Mouse (Mus musculus): ENCODE measurements around the gene Ect2.

DNA sequence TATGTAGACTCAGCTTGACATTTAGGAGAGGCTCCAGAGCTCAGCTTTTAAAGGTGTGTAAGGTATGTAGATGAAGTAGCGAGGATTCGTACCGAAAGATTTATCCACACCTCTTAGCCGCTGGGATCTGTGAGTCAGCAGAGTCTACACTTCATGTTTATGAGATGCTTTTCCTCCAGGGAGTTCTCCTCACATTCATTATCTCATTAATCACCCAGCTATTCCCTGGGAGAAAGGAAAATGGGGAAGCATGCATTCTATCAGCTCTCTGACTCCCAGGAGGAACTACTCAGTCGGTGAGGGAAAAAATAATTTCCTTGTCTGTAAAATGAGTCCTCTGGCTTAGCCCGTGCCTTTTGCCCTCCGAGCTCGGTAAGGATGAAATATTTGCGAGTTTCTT is 83.3 kb downstream of the Ect2 start:
- TF ChIP-seq POLR2A (IDR thresholded peaks at IDR 0.05; ENCODE audit: borderline replicate concordance, extremely low read depth, insufficient read depth, insufficient read length, poor library complexity, severe bottlenecking) (no peak), CTCF (IDR thresholded peaks at IDR 0.05; ENCODE audit: borderline replicate concordance, extremely low read depth, insufficient read depth, insufficient read length) (no peak)
